Mouse (Mus musculus) ES-E14 (cell line): ENCODE data around the gene Polr2h. TPM values are rescaled to one million over a fixed set of nuclear protein-coding genes. Genes with fewer than 3 reads are reported as not detected.
A peak's percentile ranks its signal among the peaks of the same experiment; 100 is the strongest.

Source experiments
- DNase-seq: peaks from one replicate; pipeline ENCODE4 v3.0.0-alpha.2; 2013; ENCODE audit warnings: low read depth, low spot score
- H3K27ac ChIP-seq: 2 replicates; pipeline ENCODE4 v1.5.1; 2012; ENCODE audit warnings: low read depth, mild to moderate bottlenecking, low read length, moderate library complexity, mixed read lengths; ENCODE audit not compliant: poor library complexity, insufficient read depth, severe bottlenecking
- H3K36me3 ChIP-seq: 2 replicates; pipeline ENCODE4 v1.6.1; 2012; ENCODE audit warnings: mild to moderate bottlenecking, low read length, moderate library complexity, mixed read lengths; ENCODE audit not compliant: control insufficient read depth, poor library complexity, insufficient read depth, severe bottlenecking
- H3K4me1 ChIP-seq, 2 experiments: fragments of 150-350 bp in 1 of 2; sonication (generic) in 1 of 2; 2 replicates each; pipeline ENCODE4 v1.6.1; 2012; ENCODE audit warnings: low read length in 2 of 2, mild to moderate bottlenecking in 1 of 2, mixed read lengths in 1 of 2; ENCODE audit not compliant: control insufficient read depth in 2 of 2, insufficient read depth in 2 of 2, poor library complexity in 1 of 2
- H3K4me3 ChIP-seq, 2 experiments: fragments of 150-350 bp in 1 of 2; sonication (generic) in 1 of 2; 2 replicates each; pipeline ENCODE4 v1.5.1; 2012; ENCODE audit warnings: low read length in 2 of 2, low read depth in 1 of 2, mild to moderate bottlenecking in 1 of 2, mixed read lengths in 1 of 2; ENCODE audit not compliant: insufficient read depth in 1 of 2, poor library complexity in 1 of 2, severe bottlenecking in 1 of 2
- H3K9ac ChIP-seq: 2 replicates; pipeline ENCODE4 v1.6.1; 2012; ENCODE audit warnings: low read depth, mild to moderate bottlenecking, low read length, mixed read lengths; ENCODE audit not compliant: poor library complexity, insufficient read depth, severe bottlenecking
- H3K9me3 ChIP-seq: fragments of 150-350 bp; sonication (generic); 2 replicates; pipeline ENCODE4 v1.6.1; 2012; ENCODE audit warnings: low read depth, mild to moderate bottlenecking, low read length; ENCODE audit not compliant: control insufficient read depth, insufficient read depth
- CHD2 ChIP-seq: IDR thresholded peaks from 2 replicates; pipeline ENCODE4 v1.6.1; 2014; ENCODE audit warnings: mild to moderate bottlenecking, low read depth, low read length, inconsistent platforms
- HCFC1 ChIP-seq: IDR thresholded peaks from 2 replicates; pipeline ENCODE4 v1.6.1; 2012; ENCODE audit warnings: low read length, inconsistent platforms, borderline replicate concordance; ENCODE audit not compliant: insufficient read depth
- MAFK ChIP-seq: IDR thresholded peaks from 2 replicates; pipeline ENCODE4 v1.6.1; 2014; ENCODE audit warnings: mild to moderate bottlenecking, low read depth, low read length, inconsistent platforms; ENCODE audit not compliant: insufficient read depth
- ZC3H11A ChIP-seq: IDR thresholded peaks from 2 replicates; pipeline ENCODE4 v1.6.1; 2012; ENCODE audit warnings: low read depth, mild to moderate bottlenecking, inconsistent platforms, low read length, borderline replicate concordance
- ZNF384 ChIP-seq: IDR thresholded peaks from 2 replicates; pipeline ENCODE4 v1.6.1; 2012; ENCODE audit warnings: low read depth, low read length, inconsistent platforms
- in situ Hi-C, 2 experiments: fragments of 600-800 bp; cut with MboI; formaldehyde crosslinking; loops; one replicate each; pipeline ENCODE4 v1.15.1; 2025; ENCODE audit warnings: low sequenced_read_pairs in 2 of 2, inconsistent platforms in 1 of 2; ENCODE audit not compliant: unreplicated experiment in 2 of 2
- total RNA-seq: library from RNA; depleted of rRNA; stranded (reverse); fragments of 300-350 nt; gene quantifications from 2 replicates; pipeline ENCODE4 v1.2.3, GENCODE M21; 2012

Gene Polr2h
- total RNA-seq, 1 experiment = 125 TPM

GRCm38 (mm10) chr16:20701729-20702521, 15.5 kb upstream of the Polr2h start:
- H3K9ac ChIP-seq = peak overlapping the region; percentile 65
- peaks cover 8 to 20% of the 10 kb centered on the region in 2 experiments for H3K4me1 ChIP-seq
- peaks cover 11% of the 10 kb centered on the region for H3K36me3 ChIP-seq
- in situ Hi-C loops = no loop called here
- no peak for DNase-seq
- H3K9me3 ChIP-seq = no peaks in the 10 kb centered on the region
- no peak for TF ChIP-seq ZNF384
- no peak for TF ChIP-seq CHD2
- TF ChIP-seq ZC3H11A = no peak
- no peak for TF ChIP-seq HCFC1
- TF ChIP-seq MAFK = no peak
- peak overlapping the region; percentile 65 to 67 for H3K4me3 ChIP-seq
- peak overlapping the region; percentile 79 for H3K27ac ChIP-seq

- Histone ChIP-seq H3K9ac (peak overlapping the region; percentile 65), H3K4me1 (peaks cover 8 to 26% of the 10 kb centered on the region in 2 experiments), H3K27ac (peak overlapping the region; percentile 79), H3K36me3 (peaks cover 16% of the 10 kb centered on the region), H3K9me3 (no peaks in the 10 kb centered on the region), H3K4me3 (peak overlapping the region; percentile 65 to 67; a peak in 3 of 4 replicates)
- TF ChIP-seq HCFC1 (no peak), ZNF384 (0 out of 2 replicates have a peak, but pooled peaks have one; percentile 12), ZC3H11A (0 out of 2 replicates have a peak, but pooled peaks have one; percentile 36), CHD2 (no peak), MAFK (peak; percentile 18; the same call in 1 of the 2 replicates)
- peak; percentile 66 for DNase-seq
- in situ Hi-C loops = no loop called here
These were observed 15.0 kb upstream of the Polr2h start for GRCm38 (mm10) chr16:20702522-20702893.

- H3K36me3 ChIP-seq = peaks cover 21% of the 10 kb centered on the region
- peaks cover 8 to 31% of the 10 kb centered on the region in 2 experiments for H3K4me1 ChIP-seq
- in situ Hi-C loops = no loop called here
- TF ChIP-seq HCFC1 = no peak
- TF ChIP-seq MAFK = no peak
- TF ChIP-seq ZC3H11A = no peak
- no peak for TF ChIP-seq CHD2
- no peak for TF ChIP-seq ZNF384
- no peak overlapping the region for H3K4me3 ChIP-seq
- DNase-seq = no peak
- H3K27ac ChIP-seq = no peak overlapping the region
- no peak overlapping the region for H3K9ac ChIP-seq
- no peaks in the 10 kb centered on the region for H3K9me3 ChIP-seq
These were observed 14.4 kb upstream of the Polr2h start for GRCm38 (mm10) chr16:20703071-20703470.

- TF ChIP-seq ZC3H11A = no peak
- no peak for TF ChIP-seq CHD2
- TF ChIP-seq HCFC1 = no peak
- TF ChIP-seq MAFK = no peak
- no peak for TF ChIP-seq ZNF384
- H3K36me3 ChIP-seq = peaks cover 29% of the 10 kb centered on the region
- H3K4me3 ChIP-seq = no peak overlapping the region
- in situ Hi-C loops = no loop called here
- no peaks in the 10 kb centered on the region for H3K9me3 ChIP-seq
- H3K27ac ChIP-seq = no peak overlapping the region
- H3K9ac ChIP-seq = no peak overlapping the region
- H3K4me1 ChIP-seq = peaks cover 8 to 33% of the 10 kb centered on the region in 2 experiments
- no peak for DNase-seq
These were observed 13.6 kb upstream of the Polr2h start for GRCm38 (mm10) chr16:20703699-20704400.
